Mouse (Mus musculus): ENCODE results near the gene Ncl. TPM values are rescaled to one million over a fixed set of nuclear protein-coding genes. Genes with fewer than 3 reads are reported as not detected.
A peak's percentile ranks its signal among the peaks of the same experiment; 100 is the strongest.

The Ncl gene
- polyA plus RNA-seq, 1 experiment from 2014 or later: 295 TPM

- Histone ChIP-seq H3K9ac (ENCODE audit: low read depth, low read length) (no peak overlapping the region), H3K27me3 (ENCODE audit: insufficient read depth, low read length) (no peaks in the 10 kb centered on the region), H3K27ac (peak overlapping the region; percentile 22; the same call in 1 of the 2 replicates), H3K36me3 (ENCODE audit: insufficient read depth, low read length) (no peaks in the 10 kb centered on the region), H3K9me3 (replicated peaks; ENCODE audit: low read length) (no peaks in the 10 kb centered on the region), H3K4me2 (ENCODE audit: low read length) (no peak overlapping the region), H3K4me3 (replicated peaks; ENCODE audit: low read depth, low read length) (no peak overlapping the region), H3K4me1 (replicated peaks; ENCODE audit: insufficient read depth, low read length) (no peaks in the 10 kb centered on the region)
- ATAC-seq (replicated peaks; ENCODE audit: low FRiP score, low read depth): no peak
- no peak for DNase-seq (ENCODE audit: low spot score)
- WGBS: 83% methylated on average over 3 of the region's 3 CpGs
- no peak for TF ChIP-seq CTCF (IDR thresholded peaks at IDR 0.05; ENCODE audit: low read depth)
These were observed 46.9 kb downstream of the Ncl start for GRCm38 (mm10) chr1:86312269-86312668.

GRCm38 (mm10) chr1:86311467-86312005 lies 47.7 kb downstream of the Ncl start:
- Histone ChIP-seq H3K9ac (ENCODE audit: low read depth, low read length) (no peak overlapping the region), H3K4me1 (replicated peaks; ENCODE audit: insufficient read depth, low read length) (no peaks in the 10 kb centered on the region), H3K36me3 (ENCODE audit: insufficient read depth, low read length) (no peaks in the 10 kb centered on the region), H3K4me2 (ENCODE audit: low read length) (no peak overlapping the region), H3K9me3 (replicated peaks; ENCODE audit: low read length) (no peaks in the 10 kb centered on the region), H3K27me3 (ENCODE audit: insufficient read depth, low read length) (no peaks in the 10 kb centered on the region), H3K4me3 (replicated peaks; ENCODE audit: low read depth, low read length) (no peak overlapping the region), H3K27ac (peak overlapping the region; percentile 54; the same call in 1 of the 2 replicates)
- ATAC-seq (replicated peaks; ENCODE audit: low FRiP score, low read depth) (no peak), DNase-seq (ENCODE audit: low spot score) (no peak)
- TF ChIP-seq CTCF (IDR thresholded peaks at IDR 0.05; ENCODE audit: low read depth): no peak
- 27% methylated on average over 10 of the region's 10 CpGs for WGBS

- Histone ChIP-seq H3K4me3 (replicated peaks; ENCODE audit: low read depth, low read length) (no peak overlapping the region), H3K4me1 (replicated peaks; ENCODE audit: insufficient read depth, low read length) (no peaks in the 10 kb centered on the region), H3K4me2 (ENCODE audit: low read length) (no peak overlapping the region), H3K36me3 (ENCODE audit: insufficient read depth, low read length) (no peaks in the 10 kb centered on the region), H3K9me3 (replicated peaks; ENCODE audit: low read length) (no peaks in the 10 kb centered on the region), H3K9ac (ENCODE audit: low read depth, low read length) (no peak overlapping the region), H3K27ac (peak overlapping the region; percentile 54; the same call in 1 of the 2 replicates), H3K27me3 (ENCODE audit: insufficient read depth, low read length) (no peaks in the 10 kb centered on the region)
- ATAC-seq (replicated peaks; ENCODE audit: low FRiP score, low read depth) (no peak), DNase-seq (ENCODE audit: low spot score) (no peak)
- TF ChIP-seq CTCF (IDR thresholded peaks at IDR 0.05; ENCODE audit: low read depth): no peak
- 45% methylated on average over 15 of the region's 15 CpGs for WGBS
These were observed 48.5 kb downstream of the Ncl start for GRCm38 (mm10) chr1:86310536-86311310.

- 79% methylated on average over 7 of the region's 7 CpGs for WGBS
- Histone ChIP-seq H3K4me3 (replicated peaks; ENCODE audit: low read depth, low read length) (no peak overlapping the region), H3K36me3 (ENCODE audit: insufficient read depth, low read length) (no peaks in the 10 kb centered on the region), H3K4me1 (replicated peaks; ENCODE audit: insufficient read depth, low read length) (no peaks in the 10 kb centered on the region), H3K9ac (ENCODE audit: low read depth, low read length) (no peak overlapping the region), H3K27me3 (ENCODE audit: insufficient read depth, low read length) (no peaks in the 10 kb centered on the region), H3K27ac (no peak overlapping the region), H3K9me3 (replicated peaks; ENCODE audit: low read length) (no peaks in the 10 kb centered on the region), H3K4me2 (ENCODE audit: low read length) (no peak overlapping the region)
- DNase-seq (ENCODE audit: low spot score) (no peak), ATAC-seq (replicated peaks; ENCODE audit: low FRiP score, low read depth) (no peak)
- TF ChIP-seq CTCF (IDR thresholded peaks at IDR 0.05; ENCODE audit: low read depth): no peak
These were observed 49.8 kb downstream of the Ncl start for GRCm38 (mm10) chr1:86309270-86309833.

- Histone ChIP-seq H3K4me1 (replicated peaks; ENCODE audit: insufficient read depth, low read length) (no peaks in the 10 kb centered on the region; the same call in 1 of the 2 replicates), H3K4me2 (ENCODE audit: low read length) (no peak overlapping the region), H3K27me3 (ENCODE audit: insufficient read depth, low read length) (no peaks in the 10 kb centered on the region), H3K4me3 (replicated peaks; ENCODE audit: low read depth, low read length) (no peak overlapping the region), H3K9ac (ENCODE audit: low read depth, low read length) (no peak overlapping the region), H3K36me3 (ENCODE audit: insufficient read depth, low read length) (no peaks in the 10 kb centered on the region), H3K9me3 (replicated peaks; ENCODE audit: low read length) (no peaks in the 10 kb centered on the region), H3K27ac (peak overlapping the region; percentile 26; the same call in 1 of the 2 replicates)
- no peak for DNase-seq (ENCODE audit: low spot score)
- 63% methylated on average over 4 of the region's 4 CpGs for WGBS
- peak; percentile 25; the same call in 1 of the 2 replicates for TF ChIP-seq CTCF (IDR thresholded peaks at IDR 0.05; ENCODE audit: low read depth)
- ATAC-seq (replicated peaks; ENCODE audit: low FRiP score, low read depth): no peak
These were observed 51.1 kb downstream of the Ncl start for GRCm38 (mm10) chr1:86307871-86308641.
